Mouse (Mus musculus): ENCODE data around the gene Mrpl17.

GRCm38 (mm10) chr7:105802312-105802711 lies 8.6 kb downstream of the Mrpl17 start:
- TF ChIP-seq RAD21 (IDR thresholded peaks at IDR 0.05; ENCODE audit: low read depth, low read length) (no peak), MAFK (IDR thresholded peaks at IDR 0.05; ENCODE audit: insufficient replicate concordance, low read length) (no peak), KAT2A (IDR thresholded peaks at IDR 0.05; ENCODE audit: insufficient replicate concordance, low read length) (no peak), POLR2A (IDR thresholded peaks at IDR 0.05; ENCODE audit: low read depth, low read length) (no peak), CTCF (conservative IDR thresholded peaks at IDR 0.05 in 1 of 2, IDR thresholded peaks at IDR 0.05 in 1 of 2; ENCODE audit: low read depth in 2 of 2, low read length in 2 of 2) (no peak)

Measured in CH12.LX (cell line).